Mouse (Mus musculus): ENCODE data around the gene Rabgef1. TPM values are rescaled to one million over a fixed set of nuclear protein-coding genes. Genes with fewer than 3 reads are reported as not detected.

Gene Rabgef1
- 40.9 TPM for polyA plus RNA-seq (2017; shearing (Covaris generic))

DNA sequence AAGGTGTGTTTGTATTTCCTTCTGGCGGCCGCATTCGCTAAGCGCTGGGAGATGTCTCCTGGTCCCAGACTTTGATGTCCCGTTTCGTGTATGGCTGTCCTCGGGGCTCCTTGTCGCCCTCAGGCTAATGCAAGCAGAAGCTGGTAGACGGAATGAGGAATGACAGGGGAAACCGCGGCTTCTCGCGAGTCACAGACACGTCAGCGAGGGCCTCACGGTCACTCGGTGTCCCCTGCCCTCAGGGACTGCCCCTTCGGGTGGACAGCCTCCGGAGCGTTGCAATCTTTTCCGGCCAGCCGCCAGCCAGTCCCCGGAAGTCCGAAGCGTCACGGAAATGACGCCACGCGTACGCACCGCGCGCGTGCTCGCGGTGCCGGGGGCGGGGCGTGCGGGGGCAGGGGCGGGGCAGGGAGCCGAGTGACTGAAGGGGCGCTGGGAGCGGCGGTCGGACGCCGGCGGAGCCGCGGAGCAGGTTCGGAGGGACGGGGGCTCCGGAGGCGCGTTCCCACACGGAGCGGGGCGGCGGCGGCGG lies at the start of gene Rabgef1:
Gene Rabgef1, plus strand, starts transcription at position 376 of the 532 bp plus-strand sequence.

DNA sequence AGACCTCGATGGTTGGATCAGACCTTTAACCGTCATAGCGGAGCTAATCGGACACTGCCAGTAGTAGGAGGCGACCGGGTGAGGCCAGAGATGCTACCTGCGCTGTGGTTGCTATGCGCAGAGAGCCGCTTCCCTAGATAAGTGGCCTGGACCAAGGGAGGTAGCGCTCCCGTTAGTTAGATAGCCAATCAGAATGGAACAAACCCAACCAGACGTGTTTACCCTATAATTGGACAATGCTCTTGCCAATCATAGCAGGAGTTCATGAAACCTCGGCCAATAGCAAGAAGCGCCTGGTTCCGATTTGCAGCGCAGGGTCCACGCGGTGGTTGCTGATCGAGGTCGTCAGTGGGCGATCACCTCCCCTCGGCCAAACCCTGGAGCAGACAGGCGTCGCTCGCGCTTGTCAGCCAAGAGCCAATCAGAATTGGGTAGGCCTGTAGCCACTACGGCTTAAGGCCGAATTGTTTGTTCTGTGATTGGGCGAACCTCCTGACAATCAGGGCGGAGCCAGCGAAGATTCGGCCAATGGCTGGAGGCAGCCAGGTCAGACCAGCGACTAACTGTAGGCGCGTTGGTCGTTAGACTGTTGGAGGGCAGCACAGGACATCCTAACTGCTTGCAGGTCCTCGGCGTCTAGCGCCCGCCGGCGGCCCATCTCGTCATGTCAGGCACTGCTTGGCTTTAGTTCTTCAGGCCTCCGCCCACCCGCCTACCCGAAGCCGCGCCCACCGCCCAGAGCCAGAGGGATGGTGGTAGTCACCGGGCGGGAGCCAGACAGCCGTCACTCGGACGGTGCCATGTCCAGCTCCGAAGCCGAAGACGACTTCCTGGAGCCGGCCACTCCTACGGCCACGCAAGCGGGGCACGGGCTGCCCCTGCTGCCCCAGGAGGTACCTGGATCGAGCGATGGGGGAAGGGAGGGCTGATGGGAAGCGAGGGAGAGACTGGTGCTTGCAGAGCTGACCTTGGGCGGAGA lies 27.0 kb upstream of the Rabgef1 start, which contains the start of gene Kctd7:
Gene Kctd7, plus strand, starts transcription at position 528 of the 979 bp plus-strand sequence.

DNA sequence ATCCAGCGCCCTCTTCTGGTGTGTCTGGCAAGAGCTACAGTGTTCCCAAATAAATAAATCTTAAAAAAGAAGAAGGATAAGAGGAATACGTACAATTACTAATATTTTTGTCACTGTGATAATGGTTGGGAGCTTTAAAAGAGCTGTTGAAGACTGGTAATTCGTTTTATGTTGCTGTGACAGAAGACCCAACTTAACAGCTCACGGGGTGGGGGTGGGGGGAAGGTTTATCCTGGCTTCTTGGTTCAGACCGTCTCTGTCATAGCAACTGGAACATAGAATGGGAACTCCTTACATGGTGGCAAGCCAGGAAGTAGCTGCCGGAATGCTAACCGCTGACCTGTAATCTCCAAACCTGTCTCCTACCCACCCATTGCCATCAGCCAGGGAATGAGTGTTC lies 45.2 kb downstream of the Rabgef1 start, which contains the start of gene Tmem248:
Gene Tmem248, plus strand, starts transcription at position 301 of the 400 bp plus-strand sequence.

DNA sequence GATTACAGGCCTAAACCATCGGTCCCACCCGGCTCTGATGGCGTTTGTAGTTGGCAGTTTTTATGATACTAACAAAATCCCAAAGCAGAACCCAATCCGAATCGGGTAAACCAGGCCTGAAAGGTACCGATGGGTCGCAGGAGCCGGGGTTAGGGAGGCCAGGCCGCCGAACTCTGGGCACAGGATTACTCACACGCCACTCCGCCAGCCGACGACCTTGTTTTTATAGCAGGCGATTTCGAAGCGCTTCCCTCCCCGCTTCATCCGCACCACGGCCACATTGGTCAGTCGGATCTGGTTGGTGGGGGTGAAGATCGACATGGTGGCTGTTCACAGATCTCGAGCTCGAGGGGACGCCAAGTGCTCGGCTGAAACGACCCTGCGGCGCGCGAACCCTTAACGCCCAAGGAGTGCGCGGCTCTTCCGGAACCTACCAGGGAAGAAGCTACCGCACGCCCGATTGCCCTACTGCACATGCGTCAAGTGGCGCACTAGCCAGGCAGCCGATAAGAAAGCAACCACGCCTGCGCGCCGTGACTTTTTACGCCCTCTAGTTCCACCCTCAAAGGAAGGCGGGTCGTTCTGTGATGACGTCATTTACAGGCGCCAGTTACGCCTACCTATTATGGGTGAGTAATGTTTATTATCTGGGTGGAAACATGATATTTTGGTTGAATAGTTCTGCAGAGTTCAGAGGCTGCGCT lies 83.6 kb downstream of the Rabgef1 start, which contains the start of the genes Sbds and Tyw1:
Gene Sbds, minus strand, starts transcription at position 514 of the 704 bp plus-strand sequence.
Gene Tyw1, plus strand, starts transcription at position 603 of the 704 bp plus-strand sequence.

Other genes with a start within 250 kb of the Rabgef1 start
- gene Vkorc1l1, start 229.8 kb upstream of the Rabgef1 start, polyA plus RNA-seq (2017; shearing (Covaris generic)) = 5.5 TPM
- 58.3 TPM for gene Gusb, start 168.7 kb upstream of the Rabgef1 start, polyA plus RNA-seq (2017; shearing (Covaris generic))
- gene Asl, start 142.6 kb upstream of the Rabgef1 start, polyA plus RNA-seq (2017; shearing (Covaris generic)) = 97.4 TPM
- gene Crcp, start 142.5 kb upstream of the Rabgef1 start, polyA plus RNA-seq (2017; shearing (Covaris generic)) = 56.1 TPM
- gene Tpst1, start 98.5 kb upstream of the Rabgef1 start, polyA plus RNA-seq (2017; shearing (Covaris generic)) = 1.7 TPM
- gene Kctd7, start 26.9 kb upstream of the Rabgef1 start, polyA plus RNA-seq (2017; shearing (Covaris generic)) = 7.8 TPM
- gene Tmem248, start 45.3 kb downstream of the Rabgef1 start, polyA plus RNA-seq (2017; shearing (Covaris generic)) = 7.8 TPM
- gene Sbds, start 83.7 kb downstream of the Rabgef1 start, polyA plus RNA-seq (2017; shearing (Covaris generic)) = 120 TPM
- 47.9 TPM for gene Tyw1, start 83.8 kb downstream of the Rabgef1 start, polyA plus RNA-seq (2017; shearing (Covaris generic))
- not detected for gene Caln1, start 197.7 kb downstream of the Rabgef1 start, polyA plus RNA-seq (2017; shearing (Covaris generic))
- not detected for gene A330070K13Rik, start 212.8 kb downstream of the Rabgef1 start, polyA plus RNA-seq (2017; shearing (Covaris generic))

Data from CD4-positive, CD25-positive, alpha-beta regulatory T cell, adult 9 weeks (primary cell).